Mouse (Mus musculus) ES-Bruce4 (cell line): Measurements from ENCODE around the gene Dnah6.

Source experiments
- CTCF ChIP-seq: IDR thresholded peaks from one replicate; pipeline ENCODE4 v1.8.1; 2011; ENCODE audit warnings: low read depth, low read length
- EP300 ChIP-seq: IDR thresholded peaks from 2 replicates; pipeline ENCODE4 v1.6.1; 2011; ENCODE audit warnings: low read depth, low read length; ENCODE audit not compliant: insufficient read depth
- POLR2A ChIP-seq: IDR thresholded peaks from one replicate; pipeline ENCODE4 v1.8.1; 2011; ENCODE audit warnings: low read length; ENCODE audit not compliant: insufficient read depth

DNA sequence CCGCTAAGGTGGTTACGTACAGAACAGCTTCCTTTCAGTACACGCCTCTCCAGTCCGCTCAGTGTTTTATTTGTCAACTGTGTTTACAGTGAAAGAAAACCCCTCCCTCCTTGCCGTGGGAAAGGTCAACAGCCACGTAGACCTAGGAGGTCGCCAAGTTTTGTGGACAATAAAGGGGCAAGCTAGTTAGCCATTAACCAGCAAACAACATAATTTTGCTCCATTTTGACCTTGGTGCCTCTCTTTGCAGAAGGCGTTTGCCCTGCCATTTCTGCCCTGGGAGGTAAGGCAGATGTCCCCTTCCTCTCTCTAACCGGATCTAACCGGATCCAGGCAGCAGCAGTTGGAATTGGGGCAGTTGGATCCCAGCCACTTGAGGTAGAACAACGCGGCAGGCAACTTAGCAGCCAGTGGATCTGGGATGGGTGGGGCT, 10.7 kb upstream of the Dnah6 start:
- peak; percentile 76; the same call in 1 of the 2 replicates for TF ChIP-seq EP300
- TF ChIP-seq POLR2A = no peak
- no peak for TF ChIP-seq CTCF
